In genomic region chr12:41483593-41484451, GRCm38 (mm10) we compare ENCODE assay signal across 8 mouse cellular contexts. TPM values are rescaled to one million over a fixed set of nuclear protein-coding genes. Genes with fewer than 3 reads are reported as not detected.
DNase-seq lines count a peak whose midpoint lies in the region; ATAC-seq and TF ChIP-seq lines count a peak whose summit lies in the region.

No protein-coding gene starts in this region.

- H3K27me3 ChIP-seq in heart, embryonic 11.5 days (ENCODE audit: control insufficient read depth, insufficient read depth, low read length): no peaks in the 10 kb centered on the region
- no peaks in the 10 kb centered on the region for H3K27me3 ChIP-seq in heart, adult 2 months (ENCODE audit: control insufficient read depth, insufficient read depth, low read length)
- H3K27me3 ChIP-seq in hindbrain, embryonic 16.5 days (replicated peaks; ENCODE audit: control insufficient read depth, insufficient read depth, low read length): no peaks in the 10 kb centered on the region
- no peaks in the 10 kb centered on the region for H3K27me3 ChIP-seq in liver, embryonic 14.5 days (ENCODE audit: control insufficient read depth, insufficient read depth, low read length)
- no peaks in the 10 kb centered on the region for H3K27me3 ChIP-seq in small intestine, adult 2 months (ENCODE audit: control insufficient read depth, insufficient read depth, low read length)

- 67% methylated on average over 23 of the region's 23 CpGs for WGBS in heart, embryonic 11.5 days (ENCODE audit: insufficient replicate concordance)
- WGBS in heart, adult 2 months: 72% methylated on average over 23 of the region's 23 CpGs
- WGBS in hindbrain, embryonic 16.5 days: 11% methylated on average over 23 of the region's 23 CpGs
- 53% methylated on average over 23 of the region's 23 CpGs for WGBS in liver, embryonic 14.5 days (ENCODE audit: insufficient replicate concordance)
- WGBS in small intestine, adult 2 months: 52% methylated on average over 23 of the region's 23 CpGs

- no peaks in the 10 kb centered on the region for H3K79me2 ChIP-seq in heart, adult 2 months (replicated peaks; ENCODE audit: control insufficient read depth, insufficient read depth, low read length)

- H3K4me2 ChIP-seq in heart, embryonic 11.5 days: peak overlapping the region; percentile 65
- peak overlapping the region; percentile 68 for H3K4me2 ChIP-seq in hindbrain, embryonic 16.5 days (ENCODE audit: low read length)
- peak overlapping the region; percentile 23; the same call in 1 of the 2 replicates for H3K4me2 ChIP-seq in liver, embryonic 14.5 days (ENCODE audit: low read depth)

- TF ChIP-seq CTCF in heart, adult 2 months (IDR thresholded peaks at IDR 0.05): no peak
- no peak for TF ChIP-seq CTCF in liver, embryonic 14.5 days (IDR thresholded peaks at IDR 0.05; ENCODE audit: low read depth)
- TF ChIP-seq CTCF in small intestine, adult 2 months (IDR thresholded peaks at IDR 0.05; ENCODE audit: extremely low read depth, insufficient read length, insufficient replicate concordance, low read depth, low read length): no peak

- no peak overlapping the region for H3K9ac ChIP-seq in heart, embryonic 11.5 days (ENCODE audit: low read depth, low read length)
- no peak overlapping the region for H3K9ac ChIP-seq in heart, adult 2 months (ENCODE audit: low read depth, low read length)
- peak overlapping the region; percentile 77 for H3K9ac ChIP-seq in hindbrain, embryonic 16.5 days (ENCODE audit: low read depth, low read length)
- no peak overlapping the region for H3K9ac ChIP-seq in liver, embryonic 14.5 days (replicated peaks)

- intact Hi-C loops in heart, adult 2 months (cut with DNase I): no loop called here

- no peak for TF ChIP-seq POLR2A in heart, adult 2 months (IDR thresholded peaks at IDR 0.05; ENCODE audit: insufficient read depth, low read depth, low read length)
- TF ChIP-seq POLR2A in small intestine, adult 2 months (IDR thresholded peaks at IDR 0.05; ENCODE audit: low read depth, low read length): no peak

- ATAC-seq in heart, embryonic 11.5 days (replicated peaks; ENCODE audit: insufficient number of reproducible peaks, low FRiP score, low TSS enrichment): no peak
- peak; percentile 15 for ATAC-seq in CD4-positive, CD25-positive, alpha-beta regulatory T cell, adult 4 months
- ATAC-seq in hindbrain, embryonic 16.5 days: no peak
- ATAC-seq in liver, embryonic 14.5 days (ENCODE audit: insufficient read depth): no peak

- no peaks in the 10 kb centered on the region for H3K9me3 ChIP-seq in heart, embryonic 11.5 days (replicated peaks; ENCODE audit: control insufficient read depth, low read length)
- H3K9me3 ChIP-seq in hindbrain, embryonic 16.5 days (ENCODE audit: control insufficient read depth, low read length): no peaks in the 10 kb centered on the region
- no peaks in the 10 kb centered on the region for H3K9me3 ChIP-seq in liver, embryonic 14.5 days (ENCODE audit: control insufficient read depth, low read length)

- H3K36me3 ChIP-seq in heart, embryonic 11.5 days (ENCODE audit: control insufficient read depth, insufficient read depth, low read length): no peaks in the 10 kb centered on the region
- H3K36me3 ChIP-seq in heart, adult 2 months (ENCODE audit: control insufficient read depth, insufficient read depth, low read length): no peaks in the 10 kb centered on the region
- H3K36me3 ChIP-seq in hindbrain, embryonic 16.5 days (ENCODE audit: control insufficient read depth, insufficient read depth, low read length): no peaks in the 10 kb centered on the region; the same call in 1 of the 2 replicates
- no peaks in the 10 kb centered on the region for H3K36me3 ChIP-seq in liver, embryonic 14.5 days (replicated peaks; ENCODE audit: control insufficient read depth, insufficient read depth, low read depth)
- no peaks in the 10 kb centered on the region for H3K36me3 ChIP-seq in small intestine, adult 2 months (ENCODE audit: control insufficient read depth, insufficient read depth, low read length)

- TF ChIP-seq EP300 in heart, adult 2 months (IDR thresholded peaks at IDR 0.05; ENCODE audit: insufficient read depth, low read depth, low read length): no peak
- TF ChIP-seq EP300 in liver, embryonic 14.5 days (IDR thresholded peaks at IDR 0.05; ENCODE audit: low read depth): no peak

- no peak overlapping the region for H3K4me3 ChIP-seq in heart, embryonic 11.5 days (ENCODE audit: low read depth, low read length)
- H3K4me3 ChIP-seq in heart, adult 2 months: no peak overlapping the region
- H3K4me3 ChIP-seq in hindbrain, embryonic 16.5 days (ENCODE audit: low read length): peak overlapping the region; percentile 57
- H3K4me3 ChIP-seq in liver, embryonic 14.5 days (ENCODE audit: insufficient read depth in 1 of 2, low read depth in 2 of 2, low read length in 2 of 2): no peak overlapping the region
- peak overlapping the region; percentile 10; the same call in 1 of the 2 replicates for H3K4me3 ChIP-seq in small intestine, adult 2 months (ENCODE audit: low read depth, low read length)

- DNase-seq in heart, adult 2 months: no peak
- DNase-seq in embryo, embryonic 11 days: peak; percentile 42
- no peak for DNase-seq in liver, embryonic 14.5 days (ENCODE audit: low read depth in 3 of 3, low spot score in 3 of 3)
- DNase-seq in natural killer cell, adult 2 months (ENCODE audit: low spot score in 2 of 2): no peak

- H3K27ac ChIP-seq in heart, embryonic 11.5 days (ENCODE audit: low read depth, low read length): no peak overlapping the region
- no peak overlapping the region for H3K27ac ChIP-seq in heart, adult 2 months
- peak overlapping the region; percentile 89 for H3K27ac ChIP-seq in hindbrain, embryonic 16.5 days (ENCODE audit: low read depth, low read length)
- no peak overlapping the region for H3K27ac ChIP-seq in liver, embryonic 14.5 days
- no peak overlapping the region for H3K27ac ChIP-seq in small intestine, adult 2 months (ENCODE audit: insufficient read depth, low read depth, low read length)

- H3K4me1 ChIP-seq in heart, embryonic 11.5 days (ENCODE audit: control insufficient read depth, insufficient read depth, low read length): 0 out of 2 replicates have a peak, but pooled peaks cover 4% of the 10 kb centered on the region
- peaks cover 1% of the 10 kb centered on the region; the same call in 1 of the 2 replicates for H3K4me1 ChIP-seq in heart, adult 2 months (ENCODE audit: control insufficient read depth, insufficient read depth, low read length)
- peaks cover 4% of the 10 kb centered on the region for H3K4me1 ChIP-seq in hindbrain, embryonic 16.5 days (ENCODE audit: control insufficient read depth, insufficient read depth, low read depth, low read length)
- H3K4me1 ChIP-seq in liver, embryonic 14.5 days (replicated peaks; ENCODE audit: control insufficient read depth in 2 of 2, insufficient read depth in 2 of 2, low read length in 1 of 2): 0 out of 4 replicates have a peak, but pooled peaks cover 0 to 2% of the 10 kb centered on the region in 2 experiments
- H3K4me1 ChIP-seq in small intestine, adult 2 months (ENCODE audit: control insufficient read depth, insufficient read depth, insufficient read length, low read length): no peaks in the 10 kb centered on the region

RNA-seq across cellular contexts. Expression of gene Lrrn3, which starts 2.4 kb away (rescaled TPM):
- 5.1 and 6.4 TPM in 2 replicates for polyA plus RNA-seq in heart, embryonic 11.5 days (2014; fragmentation: Nextera tagmentation; extraction: Ambion mirVana)
- under 1 TPM; 0.10 to 0.57 TPM for total RNA-seq in heart, adult 2 months (2021)
- polyA plus RNA-seq in heart, adult 2 months (2012; rRNA removed): 0.16 and 0.26 TPM in 2 replicates
- polyA plus RNA-seq in CD4-positive, CD25-positive, alpha-beta regulatory T cell, adult 4 months (2017; shearing (Covaris generic)): 1 to 10 TPM; 4.1 to 4.6 TPM
- polyA plus RNA-seq in hindbrain, embryonic 16.5 days (2015; fragmentation: Nextera tagmentation; extraction: Ambion mirVana): 101 and 105 TPM in 2 replicates
- 0.48 and 0.63 TPM in 2 replicates for polyA plus RNA-seq in liver, embryonic 14.5 days (2012; rRNA removed)
- polyA plus RNA-seq in liver, embryonic 14.5 days (2014; fragmentation: Nextera tagmentation; extraction: Ambion mirVana): 1.7 TPM in 2 replicates
- polyA plus RNA-seq in small intestine, adult 2 months (2012; rRNA removed): 0.03 and 0.04 TPM in 2 replicates

Comparison
In these comparisons a context has a peak if more than half of its experiments do, and no peak if none do; other contexts are left out.
1. H3K4me3 ChIP-seq: peak in hindbrain, embryonic 16.5 days (single experiment) and small intestine, adult 2 months (single experiment); none in heart, embryonic 11.5 days (single experiment), heart, adult 2 months (single experiment) and liver, embryonic 14.5 days (0 of 2).
2. RNA of gene Lrrn3, which starts 2.4 kb away (polyA plus RNA-seq): 101 to 105 TPM in hindbrain, embryonic 16.5 days; 5.1 to 6.4 TPM in heart, embryonic 11.5 days, 4.1 to 4.6 TPM in CD4-positive, CD25-positive, alpha-beta regulatory T cell, adult 4 months, 0.48 to 1.7 TPM in liver, embryonic 14.5 days, 0.16 to 0.26 TPM in heart, adult 2 months and 0.03 to 0.04 TPM in small intestine, adult 2 months; every median in the first group is over 10 times any median in the second.
3. Peak in every context shown above with its lines, with median percentiles within 50 percentile points of each other: H3K4me2 ChIP-seq.